Mouse (Mus musculus) hindbrain, embryonic 13.5 days (tissue): Measurements from ENCODE around the gene Btbd8. TPM values are rescaled to one million over a fixed set of nuclear protein-coding genes. Genes with fewer than 3 reads are reported as not detected.

Experiments used
- ATAC-seq: fragments of 200-750 bp; cut with Nextera tagmentation; 2 replicates; pipeline ENCODE4 v1.8.0; 2017; ENCODE audit warnings: moderate TSS enrichment; ENCODE audit not compliant: low FRiP score
- H3K27ac ChIP-seq: fragments of 300-500 bp; sonication (generic); 2 replicates; pipeline ENCODE4 v1.5.1; 2015; ENCODE audit warnings: inconsistent platforms, mild to moderate bottlenecking, moderate library complexity
- H3K27me3 ChIP-seq: fragments of 300-500 bp; sonication (generic); 2 replicates; pipeline ENCODE4 v1.6.1; 2015; ENCODE audit warnings: mild to moderate bottlenecking, inconsistent platforms
- H3K36me3 ChIP-seq: fragments of 300-500 bp; sonication (generic); 2 replicates; pipeline ENCODE4 v1.6.1; 2015; ENCODE audit warnings: mild to moderate bottlenecking, inconsistent platforms
- H3K4me1 ChIP-seq: fragments of 300-500 bp; sonication (generic); replicated peaks from 2 replicates; pipeline ENCODE4 v1.6.1; 2015; ENCODE audit warnings: inconsistent platforms
- H3K4me2 ChIP-seq: fragments of 300-500 bp; sonication (generic); 2 replicates; pipeline ENCODE4 v1.6.1; 2015; ENCODE audit warnings: inconsistent platforms, mild to moderate bottlenecking, moderate library complexity
- H3K4me3 ChIP-seq: fragments of 300-500 bp; sonication (generic); 2 replicates; pipeline ENCODE4 v1.5.1; 2015; ENCODE audit warnings: mild to moderate bottlenecking, inconsistent platforms
- H3K9ac ChIP-seq: fragments of 300-500 bp; sonication (generic); 2 replicates; pipeline ENCODE4 v1.6.1; 2015; ENCODE audit warnings: mild to moderate bottlenecking, inconsistent platforms
- H3K9me3 ChIP-seq: fragments of 300-500 bp; sonication (generic); 2 replicates; pipeline ENCODE4 v1.6.1; 2016; ENCODE audit warnings: inconsistent platforms
- WGBS: fragments of 180-500 bp; shearing (Covaris S2); methylation state at CpG from one replicate; pipeline ENCODE4 v1.1.7; 2015; 5-methylcytosine and 5-hydroxymethylcytosine counted together
- polyA plus RNA-seq: library from polyadenylated mRNA; unstranded; fragments of >200 nt; fragmentation: Nextera tagmentation; extraction: Ambion mirVana; gene quantifications from 2 replicates; pipeline ENCODE4 v1.2.1, GENCODE M21; 2015

The Btbd8 gene
- polyA plus RNA-seq, 1 experiment from 2014 or later = 16.3 TPM

DNA sequence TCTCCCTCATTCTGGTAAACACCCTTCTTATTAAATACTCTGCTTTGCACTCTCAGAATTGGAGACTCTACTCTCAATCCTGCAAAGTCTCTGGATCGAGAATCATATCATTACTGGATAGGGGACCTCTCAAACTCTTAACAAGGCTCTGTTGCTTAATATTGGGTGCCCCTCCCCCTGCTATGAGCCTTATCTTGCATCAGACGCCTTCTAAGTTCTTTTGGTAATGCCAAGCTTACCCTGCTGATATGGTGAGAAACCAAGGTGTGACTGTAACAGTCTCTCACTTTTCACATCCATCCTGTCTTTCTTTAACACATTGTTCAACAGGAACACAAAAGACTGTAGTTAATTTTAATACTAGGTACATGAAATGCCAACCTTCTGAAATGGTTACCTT is 95.8 kb downstream of the Btbd8 start:
- Histone ChIP-seq H3K36me3 (no peaks in the 10 kb centered on the region), H3K9ac (no peak overlapping the region), H3K4me1 (no peaks in the 10 kb centered on the region), H3K9me3 (no peaks in the 10 kb centered on the region), H3K27me3 (no peaks in the 10 kb centered on the region), H3K4me2 (no peak overlapping the region), H3K4me3 (no peak overlapping the region), H3K27ac (no peak overlapping the region)
- 73% methylated on average over 2 of the region's 2 CpGs for WGBS
- no peak for ATAC-seq

DNA sequence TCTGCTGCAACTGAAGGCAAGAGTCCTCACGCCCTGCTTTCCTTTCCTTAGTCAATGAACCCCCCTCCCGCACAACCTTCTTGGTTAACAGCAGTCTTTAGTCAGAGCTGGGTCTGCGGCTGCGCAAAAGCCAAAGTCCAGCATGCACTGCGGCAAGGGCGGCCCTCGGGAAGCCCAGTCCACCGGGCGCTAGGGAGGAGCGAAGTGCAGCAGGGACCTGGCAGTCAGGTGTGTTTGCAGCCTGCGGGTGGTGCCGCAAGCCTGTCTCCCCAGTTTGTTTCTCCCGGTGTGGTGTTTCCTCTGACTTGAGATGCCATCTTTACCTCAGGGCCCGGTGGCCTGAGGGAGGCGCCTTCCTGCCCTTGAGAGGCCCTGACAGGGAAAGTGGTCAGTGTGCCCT is 96.8 kb downstream of the Btbd8 start, which contains the start of gene 1700028K03Rik:
1700028K03Rik (plus strand) TSS at position 129 of the 400 bp plus-strand sequence.
- Histone ChIP-seq H3K27me3 (no peaks in the 10 kb centered on the region), H3K4me2 (no peak within 1 kb of the TSS), H3K36me3 (no peaks in the 10 kb centered on the region), H3K4me1 (no peaks in the 10 kb centered on the region), H3K9me3 (no peaks in the 10 kb centered on the region), H3K4me3 (no peak within 1 kb of the TSS), H3K27ac (no peak within 1 kb of the TSS), H3K9ac (no peak within 1 kb of the TSS)
- no peak for ATAC-seq
- WGBS = 69% methylated on average over 15 of the region's 15 CpGs

DNA sequence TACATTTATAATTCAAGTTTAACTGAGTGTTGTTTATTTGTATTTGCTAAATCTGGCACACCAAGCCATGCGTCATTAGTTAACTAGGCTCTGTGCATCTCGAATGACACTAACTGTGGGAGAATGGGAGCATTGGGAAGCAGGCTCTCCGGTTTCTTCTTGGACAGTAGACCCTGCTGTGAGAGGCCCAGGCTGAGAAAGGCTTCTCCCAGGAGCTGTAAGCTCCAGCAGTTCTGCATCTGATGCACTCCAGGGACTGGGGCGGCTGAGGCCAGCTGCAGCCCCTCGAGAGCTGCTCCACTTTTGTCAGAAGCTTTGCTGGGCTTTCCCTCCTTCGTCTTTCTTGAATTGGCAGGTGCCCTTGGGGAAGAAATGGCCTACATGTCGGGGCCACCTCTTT is 103.9 kb downstream of the Btbd8 start:
- WGBS = 20% methylated on average over 7 of the region's 7 CpGs
- Histone ChIP-seq H3K4me2 (no peak overlapping the region), H3K27ac (peak overlapping the region; percentile 26; the same call in 1 of the 2 replicates), H3K9me3 (no peaks in the 10 kb centered on the region), H3K9ac (no peak overlapping the region), H3K27me3 (no peaks in the 10 kb centered on the region), H3K4me1 (0 out of 2 replicates have a peak, but pooled peaks cover 3% of the 10 kb centered on the region), H3K36me3 (no peaks in the 10 kb centered on the region), H3K4me3 (no peak overlapping the region)
- ATAC-seq = no peak

DNA sequence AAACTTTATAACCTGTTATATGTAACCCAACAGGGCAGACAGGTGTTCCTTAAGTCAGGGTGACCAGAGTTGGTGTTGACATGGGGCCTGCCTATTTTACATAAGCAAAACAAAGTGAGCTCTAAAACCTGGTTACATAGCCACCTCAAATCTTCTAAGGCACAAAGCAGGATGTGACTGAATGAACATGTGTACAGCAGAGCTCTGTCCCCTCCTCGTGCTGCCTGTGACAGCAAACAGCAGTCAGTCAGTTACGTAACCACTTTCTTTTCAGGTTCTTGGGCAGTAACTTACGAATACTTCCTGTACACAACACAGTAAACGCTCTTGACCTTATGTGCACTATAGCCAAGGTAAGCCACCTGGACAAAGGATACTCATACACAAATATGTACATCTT is 108.1 kb downstream of the Btbd8 start:
- Histone ChIP-seq H3K9ac (no peak overlapping the region), H3K4me3 (no peak overlapping the region), H3K4me1 (0 out of 2 replicates have a peak, but pooled peaks cover 3% of the 10 kb centered on the region), H3K36me3 (peaks cover 26% of the 10 kb centered on the region), H3K27ac (no peak overlapping the region), H3K27me3 (no peaks in the 10 kb centered on the region), H3K4me2 (no peak overlapping the region), H3K9me3 (no peaks in the 10 kb centered on the region)
- WGBS = 86% methylated on average over 4 of the region's 4 CpGs
- no peak for ATAC-seq

DNA sequence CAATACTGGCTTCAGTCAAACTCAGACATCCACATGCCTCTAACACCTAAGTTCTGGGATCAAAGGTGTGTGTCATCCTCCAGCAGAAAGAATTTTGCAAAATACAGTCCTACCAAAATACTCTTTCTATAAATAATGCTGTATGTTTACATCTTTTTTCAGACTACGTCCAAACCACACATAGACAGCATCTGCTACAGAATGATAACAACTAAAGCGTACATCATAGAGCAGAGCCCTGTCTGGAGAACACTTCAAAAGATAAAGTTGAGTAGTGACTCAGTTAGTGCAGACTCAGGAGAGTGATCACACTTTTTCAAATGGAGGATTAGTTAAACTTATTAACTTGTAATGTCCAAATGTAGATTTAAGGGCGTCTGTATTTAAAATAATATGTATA is 110.2 kb downstream of the Btbd8 start:
- Histone ChIP-seq H3K4me2 (no peak overlapping the region), H3K9ac (no peak overlapping the region), H3K9me3 (no peaks in the 10 kb centered on the region), H3K4me3 (no peak overlapping the region), H3K36me3 (peaks cover 36% of the 10 kb centered on the region), H3K27me3 (no peaks in the 10 kb centered on the region), H3K27ac (no peak overlapping the region), H3K4me1 (no peaks in the 10 kb centered on the region)
- no peak for ATAC-seq
- WGBS = 91% methylated on average over 3 of the region's 3 CpGs

DNA sequence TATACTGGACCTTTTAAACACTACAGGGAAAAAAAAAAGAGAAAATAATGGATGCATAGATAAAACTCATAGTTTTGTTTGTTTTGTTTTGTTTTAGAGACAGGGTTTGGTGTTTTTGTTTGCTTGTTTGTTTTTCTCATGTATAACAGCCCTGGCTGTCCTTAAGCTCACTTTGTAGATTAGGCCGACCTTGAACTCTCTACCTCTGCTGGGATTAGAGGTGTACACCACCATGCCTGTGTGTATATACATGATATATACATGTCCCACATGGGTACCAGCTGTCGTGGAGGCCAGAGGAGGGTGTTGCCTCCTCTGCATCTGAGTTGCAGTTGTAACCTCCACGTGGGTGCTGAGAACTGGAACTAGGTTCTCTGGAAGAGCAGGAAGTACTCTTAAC is 110.6 kb downstream of the Btbd8 start:
- no peaks in the 10 kb centered on the region for H3K4me1 ChIP-seq

DNA sequence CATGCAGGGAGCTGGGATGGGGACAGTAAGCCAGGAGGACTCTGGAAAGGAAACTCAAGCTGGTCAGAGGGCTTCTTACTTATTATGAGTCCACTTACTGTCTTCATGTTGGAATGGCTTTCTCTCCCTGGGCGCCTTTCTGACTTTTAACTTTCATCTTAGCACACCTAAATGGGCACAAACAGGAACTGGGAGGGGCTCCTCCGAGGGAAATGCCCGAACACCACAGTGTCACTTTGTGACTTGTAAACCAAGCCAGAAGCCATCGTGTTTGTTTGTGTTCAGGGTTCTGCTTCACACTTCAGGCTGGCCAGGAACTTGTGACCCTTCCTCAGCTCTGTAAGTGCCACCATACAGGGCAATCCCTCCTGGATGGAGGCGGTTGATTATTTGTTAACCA is 116.5 kb downstream of the Btbd8 start:
- Histone ChIP-seq H3K9ac (no peak overlapping the region), H3K27ac (no peak overlapping the region), H3K36me3 (peaks cover 49% of the 10 kb centered on the region), H3K4me2 (no peak overlapping the region), H3K4me1 (no peaks in the 10 kb centered on the region), H3K9me3 (no peaks in the 10 kb centered on the region), H3K4me3 (no peak overlapping the region), H3K27me3 (no peaks in the 10 kb centered on the region)
- 93% methylated on average over 5 of the region's 5 CpGs for WGBS
- ATAC-seq = no peak

More for the DNA sequence above, 110.6 kb downstream of the Btbd8 start:
- H3K36me3 ChIP-seq = peaks cover 38% of the 10 kb centered on the region
- H3K9me3 ChIP-seq = no peaks in the 10 kb centered on the region
- no peak overlapping the region for H3K27ac ChIP-seq
- no peak overlapping the region for H3K4me2 ChIP-seq
- ATAC-seq = no peak
- H3K9ac ChIP-seq = no peak overlapping the region
- WGBS = 96% methylated on average over 3 of the region's 3 CpGs
- H3K27me3 ChIP-seq = no peaks in the 10 kb centered on the region
- no peak overlapping the region for H3K4me3 ChIP-seq

DNA sequence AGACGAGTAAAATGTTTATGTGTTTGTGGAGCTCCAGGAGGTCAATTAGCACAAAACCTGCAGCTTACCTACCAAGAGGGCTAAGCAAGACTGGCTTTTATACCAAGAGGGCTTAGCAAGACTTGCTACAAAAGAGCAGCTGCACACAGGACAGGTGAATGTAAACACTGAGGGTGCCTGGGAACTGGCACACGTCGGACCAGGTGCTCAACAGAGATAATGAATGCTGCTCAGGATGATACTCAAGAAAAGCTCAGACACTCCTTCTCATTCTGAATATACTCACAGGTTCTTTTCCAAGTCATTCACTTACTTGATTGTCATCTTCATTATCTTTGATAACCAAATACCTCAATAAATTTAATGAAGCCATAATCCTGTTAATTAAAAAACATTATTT is 119.2 kb downstream of the Btbd8 start:
- Histone ChIP-seq H3K4me3 (no peak overlapping the region), H3K9ac (no peak overlapping the region), H3K4me2 (no peak overlapping the region), H3K4me1 (no peaks in the 10 kb centered on the region), H3K27me3 (no peaks in the 10 kb centered on the region), H3K9me3 (no peaks in the 10 kb centered on the region), H3K36me3 (peaks cover 57% of the 10 kb centered on the region), H3K27ac (no peak overlapping the region)
- WGBS = 93% methylated on average over 3 of the region's 3 CpGs
- no peak for ATAC-seq

Other genes starting within 250 kb of the Btbd8 start
- 4.9 and 6.1 TPM in 2 replicates for gene Tgfbr3, start 148.4 kb upstream of the Btbd8 start, polyA plus RNA-seq
- gene Brdt, start 106.8 kb upstream of the Btbd8 start, polyA plus RNA-seq = 2.1 and 2.8 TPM in 2 replicates
- 1.7 and 1.9 TPM in 2 replicates for gene Ephx4, start 35.3 kb upstream of the Btbd8 start, polyA plus RNA-seq
- not detected in 2 replicates for gene Lpcat2b, start 6.4 kb upstream of the Btbd8 start, polyA plus RNA-seq
- 0.25 and 0.70 TPM in 2 replicates for gene Gm42669, start 69.6 kb downstream of the Btbd8 start, polyA plus RNA-seq
- 0.22 and 0.57 TPM in 2 replicates for gene 1700028K03Rik, start 96.7 kb downstream of the Btbd8 start, polyA plus RNA-seq
- 21.4 and 24.6 TPM in 2 replicates for gene Rpap2, start 159.4 kb downstream of the Btbd8 start, polyA plus RNA-seq
- gene Glmn, start 159.9 kb downstream of the Btbd8 start, polyA plus RNA-seq = 39.0 and 39.2 TPM in 2 replicates